Mouse (Mus musculus): Measurements from ENCODE around the gene Pbxip1. TPM values are rescaled to one million over a fixed set of nuclear protein-coding genes. Genes with fewer than 3 reads are reported as not detected.

Gene Pbxip1
- polyA plus RNA-seq, 1 experiment from 2014 or later, result 8.3 TPM

DNA sequence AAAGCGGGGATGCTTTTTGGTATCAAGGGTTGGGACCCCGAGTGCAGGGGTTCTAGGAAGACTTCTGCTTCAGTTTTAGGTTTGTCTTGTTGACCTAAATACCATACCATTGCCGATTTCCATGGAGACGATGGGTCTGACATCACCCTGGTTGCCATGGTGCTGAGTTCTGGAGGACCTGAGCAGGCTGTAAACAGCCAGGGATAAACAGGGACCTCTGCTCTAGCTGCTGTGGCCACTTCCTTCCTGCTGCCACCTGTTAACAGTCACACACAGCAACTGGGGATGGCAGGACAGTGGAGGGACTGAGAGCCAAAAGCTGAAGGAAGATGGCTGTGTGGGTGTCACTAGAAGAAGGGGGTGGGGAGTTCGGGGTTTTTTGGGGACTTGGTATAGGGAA lies 763 bp downstream of the Pbxip1 start:
- no peak overlapping the region for H3K27ac ChIP-seq (ENCODE audit: low read depth, low read length)
- DNase-seq (ENCODE audit: low spot score) (peak; percentile 31), ATAC-seq (peak; percentile 66)
- peaks cover 3% of the 10 kb centered on the region; the same call in 1 of the 2 replicates for H3K4me1 ChIP-seq (ENCODE audit: control insufficient read depth, insufficient read depth, low read length)
- no peaks in the 10 kb centered on the region for H3K9me3 ChIP-seq (replicated peaks; ENCODE audit: control insufficient read depth, low read length)
- peak overlapping the region; percentile 30 for H3K9ac ChIP-seq (ENCODE audit: low read length)
- H3K4me3 ChIP-seq (ENCODE audit: low read depth, low read length), result peak overlapping the region; percentile 26; the same call in 1 of the 2 replicates
- H3K36me3 ChIP-seq (ENCODE audit: control insufficient read depth, insufficient read depth, low read length), result peaks cover 29% of the 10 kb centered on the region
- H3K27me3 ChIP-seq (replicated peaks; ENCODE audit: control insufficient read depth, insufficient read depth, low read length), result no peaks in the 10 kb centered on the region
- peak overlapping the region; percentile 52 for H3K4me2 ChIP-seq (ENCODE audit: low read length)
- 18% methylated on average over 5 of the region's 5 CpGs for WGBS

DNA sequence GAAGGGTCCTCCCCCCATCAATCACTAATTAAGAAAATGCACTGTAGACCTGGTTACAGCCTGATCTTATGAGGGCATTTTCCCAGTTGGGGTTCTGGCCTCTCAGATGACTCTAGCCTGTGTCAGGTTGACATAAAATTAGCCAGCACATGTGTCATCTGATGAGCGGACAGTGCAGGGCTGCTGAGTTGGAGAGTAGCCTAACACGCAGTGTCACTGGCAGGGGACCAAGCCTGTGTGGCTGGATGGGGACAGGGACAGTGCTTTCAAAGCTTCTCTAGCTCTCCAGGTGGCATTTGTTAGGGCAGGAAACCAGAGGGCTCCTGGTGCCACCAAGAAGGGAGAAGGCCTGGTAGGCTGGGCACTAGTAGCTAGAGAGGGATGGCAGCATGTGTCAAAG lies 4.2 kb downstream of the Pbxip1 start:
- Histone ChIP-seq H3K4me2 (ENCODE audit: low read length) (no peak overlapping the region), H3K27me3 (replicated peaks; ENCODE audit: control insufficient read depth, insufficient read depth, low read length) (no peaks in the 10 kb centered on the region), H3K27ac (ENCODE audit: low read depth, low read length) (no peak overlapping the region), H3K9ac (ENCODE audit: low read length) (no peak overlapping the region), H3K36me3 (ENCODE audit: control insufficient read depth, insufficient read depth, low read length) (no peaks in the 10 kb centered on the region), H3K9me3 (replicated peaks; ENCODE audit: control insufficient read depth, low read length) (no peaks in the 10 kb centered on the region), H3K4me3 (ENCODE audit: low read depth, low read length) (no peak overlapping the region), H3K4me1 (ENCODE audit: control insufficient read depth, insufficient read depth, low read length) (peaks cover 3% of the 10 kb centered on the region; the same call in 1 of the 2 replicates)
- ATAC-seq, result no peak
- 93% methylated on average over 2 of the region's 2 CpGs for WGBS
- no peak for DNase-seq (ENCODE audit: low spot score)

- Histone ChIP-seq H3K9me3 (replicated peaks; ENCODE audit: control insufficient read depth, low read length) (no peaks in the 10 kb centered on the region), H3K4me1 (ENCODE audit: control insufficient read depth, insufficient read depth, low read length) (no peaks in the 10 kb centered on the region), H3K9ac (ENCODE audit: low read length) (no peak overlapping the region), H3K36me3 (ENCODE audit: control insufficient read depth, insufficient read depth, low read length) (no peaks in the 10 kb centered on the region), H3K27ac (ENCODE audit: low read depth, low read length) (no peak overlapping the region), H3K4me3 (ENCODE audit: low read depth, low read length) (no peak overlapping the region), H3K4me2 (ENCODE audit: low read length) (no peak overlapping the region), H3K27me3 (replicated peaks; ENCODE audit: control insufficient read depth, insufficient read depth, low read length) (no peaks in the 10 kb centered on the region)
- no peak for ATAC-seq
- 73% methylated on average over 13 of the region's 13 CpGs for WGBS
- DNase-seq (ENCODE audit: low spot score), result no peak
These were observed 12.4 kb downstream of the Pbxip1 start for GRCm38 (mm10) chr3:89448720-89449537.

DNA sequence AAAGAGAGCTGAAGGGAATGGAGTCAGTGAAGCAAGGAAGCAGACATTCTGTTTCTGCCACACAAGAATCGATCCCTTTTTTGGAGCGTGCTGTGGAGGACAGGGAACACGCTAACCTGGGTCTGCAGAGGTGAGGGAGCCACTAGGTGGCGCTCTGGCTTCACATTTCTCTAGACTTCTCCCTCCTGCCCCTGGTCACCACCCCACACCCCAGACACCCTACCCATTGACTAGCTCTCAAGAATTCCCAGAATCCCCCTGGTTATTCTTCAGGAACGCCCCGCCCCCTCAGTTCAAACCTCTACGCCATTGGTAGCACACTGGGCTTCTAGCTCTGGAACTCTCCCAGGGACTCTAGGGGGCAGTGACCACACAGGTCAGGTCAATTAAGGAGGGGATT lies 13.0 kb downstream of the Pbxip1 start:
- H3K4me3 ChIP-seq (ENCODE audit: low read depth, low read length), result no peak overlapping the region
- no peak overlapping the region for H3K9ac ChIP-seq (ENCODE audit: low read length)
- no peaks in the 10 kb centered on the region for H3K9me3 ChIP-seq (replicated peaks; ENCODE audit: control insufficient read depth, low read length)
- no peaks in the 10 kb centered on the region for H3K27me3 ChIP-seq (replicated peaks; ENCODE audit: control insufficient read depth, insufficient read depth, low read length)
- H3K36me3 ChIP-seq (ENCODE audit: control insufficient read depth, insufficient read depth, low read length), result no peaks in the 10 kb centered on the region
- no peak overlapping the region for H3K27ac ChIP-seq (ENCODE audit: low read depth, low read length)
- H3K4me1 ChIP-seq (ENCODE audit: control insufficient read depth, insufficient read depth, low read length), result no peaks in the 10 kb centered on the region
- DNase-seq (ENCODE audit: low spot score) (peak; percentile 71), ATAC-seq (peak; percentile 72)
- no peak overlapping the region for H3K4me2 ChIP-seq (ENCODE audit: low read length)
- WGBS, result 44% methylated on average over 7 of the region's 7 CpGs

- H3K4me3 ChIP-seq (ENCODE audit: low read depth, low read length), result no peak overlapping the region
- H3K9me3 ChIP-seq (replicated peaks; ENCODE audit: control insufficient read depth, low read length), result no peaks in the 10 kb centered on the region
- H3K27me3 ChIP-seq (replicated peaks; ENCODE audit: control insufficient read depth, insufficient read depth, low read length), result no peaks in the 10 kb centered on the region
- no peaks in the 10 kb centered on the region for H3K36me3 ChIP-seq (ENCODE audit: control insufficient read depth, insufficient read depth, low read length)
- H3K4me1 ChIP-seq (ENCODE audit: control insufficient read depth, insufficient read depth, low read length), result no peaks in the 10 kb centered on the region
- no peak overlapping the region for H3K9ac ChIP-seq (ENCODE audit: low read length)
- 100% methylated on average over 1 of the region's 1 CpGs for WGBS
- ATAC-seq (no peak), DNase-seq (ENCODE audit: low spot score) (peak; percentile 23)
- no peak overlapping the region for H3K27ac ChIP-seq (ENCODE audit: low read depth, low read length)
- H3K4me2 ChIP-seq (ENCODE audit: low read length), result no peak overlapping the region
These were observed 15.4 kb downstream of the Pbxip1 start for GRCm38 (mm10) chr3:89451916-89452315.

GRCm38 (mm10) chr3:89454401-89455177 lies 18.1 kb downstream of the Pbxip1 start, which contains the start of gene Pmvk:
Gene Pmvk (plus strand): TSS chr3:89454541.
- Histone ChIP-seq H3K9ac (ENCODE audit: low read length) (no peak within 1 kb of the TSS), H3K4me2 (ENCODE audit: low read length) (no peak within 1 kb of the TSS)
- WGBS, result 70% methylated on average over 10 of the region's 10 CpGs

GRCm38 (mm10) chr3:89455786-89456285 lies 19.3 kb downstream of the Pbxip1 start:
- H3K4me2 ChIP-seq (ENCODE audit: low read length), result no peak overlapping the region
- no peaks in the 10 kb centered on the region for H3K36me3 ChIP-seq (ENCODE audit: control insufficient read depth, insufficient read depth, low read length)
- whole genome bisulfite sequencing, result 11% methylated on average over 1 of the region's 1 CpGs
- no peak overlapping the region for H3K27ac ChIP-seq (ENCODE audit: low read depth, low read length)
- H3K4me1 ChIP-seq (ENCODE audit: control insufficient read depth, insufficient read depth, low read length), result peaks cover 5% of the 10 kb centered on the region; the same call in 1 of the 2 replicates
- H3K4me3 ChIP-seq (ENCODE audit: low read depth, low read length), result no peak overlapping the region
- no peak for DNase-seq (ENCODE audit: low spot score)
- H3K9me3 ChIP-seq (replicated peaks; ENCODE audit: control insufficient read depth, low read length), result no peaks in the 10 kb centered on the region
- no peaks in the 10 kb centered on the region for H3K27me3 ChIP-seq (replicated peaks; ENCODE audit: control insufficient read depth, insufficient read depth, low read length)
- ATAC-seq, result no peak
- H3K9ac ChIP-seq (ENCODE audit: low read length), result no peak overlapping the region

More at GRCm38 (mm10) chr3:89454401-89455177, 18.1 kb downstream of the Pbxip1 start, which contains the start of gene Pmvk:
- no peaks in the 10 kb centered on the region for H3K9me3 ChIP-seq (replicated peaks; ENCODE audit: control insufficient read depth, low read length)
- no peak within 1 kb of the TSS for H3K27ac ChIP-seq (ENCODE audit: low read depth, low read length)
- DNase-seq (ENCODE audit: low spot score) (no peak), ATAC-seq (no peak)
- no peaks in the 10 kb centered on the region for H3K4me1 ChIP-seq (ENCODE audit: control insufficient read depth, insufficient read depth, low read length)
- H3K27me3 ChIP-seq (replicated peaks; ENCODE audit: control insufficient read depth, insufficient read depth, low read length), result no peaks in the 10 kb centered on the region
- no peaks in the 10 kb centered on the region for H3K36me3 ChIP-seq (ENCODE audit: control insufficient read depth, insufficient read depth, low read length)
- no peak within 1 kb of the TSS for H3K4me3 ChIP-seq (ENCODE audit: low read depth, low read length)

GRCm38 (mm10) chr3:89456726-89457665 lies 20.5 kb downstream of the Pbxip1 start:
- Histone ChIP-seq H3K9ac (ENCODE audit: low read length) (no peak overlapping the region), H3K27me3 (replicated peaks; ENCODE audit: control insufficient read depth, insufficient read depth, low read length) (no peaks in the 10 kb centered on the region), H3K4me1 (ENCODE audit: control insufficient read depth, insufficient read depth, low read length) (peaks cover 5% of the 10 kb centered on the region; the same call in 1 of the 2 replicates), H3K36me3 (ENCODE audit: control insufficient read depth, insufficient read depth, low read length) (0 out of 2 replicates have a peak, but pooled peaks cover 4% of the 10 kb centered on the region), H3K9me3 (replicated peaks; ENCODE audit: control insufficient read depth, low read length) (no peaks in the 10 kb centered on the region), H3K4me3 (ENCODE audit: low read depth, low read length) (no peak overlapping the region), H3K4me2 (ENCODE audit: low read length) (no peak overlapping the region), H3K27ac (ENCODE audit: low read depth, low read length) (no peak overlapping the region)
- 34% methylated on average over 10 of the region's 10 CpGs for WGBS
- ATAC-seq (no peak), DNase-seq (ENCODE audit: low spot score) (peak; percentile 77)
